Mouse (Mus musculus) naive thymus-derived CD4-positive, alpha-beta T cell, adult 2 months (primary cell): ENCODE measurements at regions not wholly inside any gene's neighbourhood (a gene's known extent, or its start where the extent isn't known, plus 50 kb on each side); places are given as distances from the start of the nearest gene placed in this dataset.

Experiments
- DNase-seq: peaks from one replicate; pipeline ENCODE4 v3.0.0-alpha.2; 2011; ENCODE audit warnings: low read depth

- no peak for DNase-seq
Measured at GRCm38 (mm10) chr4:131493726-131494125, 344.4 kb downstream of the Ptpru start.

GRCm38 (mm10) chr4:131496900-131497299, 341.2 kb downstream of the Ptpru start:
- DNase-seq = no peak

GRCm38 (mm10) chr4:131500928-131501650, 337.0 kb downstream of the Ptpru start:
- DNase-seq = no peak

GRCm38 (mm10) chr4:131508154-131508553, 329.9 kb downstream of the Ptpru start:
- no peak for DNase-seq

GRCm38 (mm10) chr4:131511586-131511985, 326.5 kb downstream of the Ptpru start:
- no peak for DNase-seq

- no peak for DNase-seq
Measured at GRCm38 (mm10) chr4:131512768-131513167, 325.3 kb downstream of the Ptpru start.

GRCm38 (mm10) chr4:131520636-131521306, 317.3 kb downstream of the Ptpru start:
- DNase-seq = no peak

GRCm38 (mm10) chr4:131521307-131521651, 316.8 kb downstream of the Ptpru start:
- no peak for DNase-seq

- no peak for DNase-seq
Measured at GRCm38 (mm10) chr4:131525236-131525635, 312.9 kb downstream of the Ptpru start.

- no peak for DNase-seq
Measured at GRCm38 (mm10) chr4:131530491-131530890, 307.6 kb downstream of the Ptpru start.

- DNase-seq = no peak
Measured at GRCm38 (mm10) chr4:131531003-131531402, 307.1 kb downstream of the Ptpru start.

- no peak for DNase-seq
Measured at GRCm38 (mm10) chr4:131534831-131535230, 303.3 kb downstream of the Ptpru start.

- DNase-seq = no peak
Measured at GRCm38 (mm10) chr4:131538237-131538636, 299.9 kb downstream of the Ptpru start.

GRCm38 (mm10) chr4:131546422-131547200, 291.5 kb downstream of the Ptpru start:
- DNase-seq = no peak

GRCm38 (mm10) chr4:131549581-131549980, 288.5 kb downstream of the Ptpru start:
- no peak for DNase-seq

GRCm38 (mm10) chr4:131558513-131558912, 279.6 kb downstream of the Ptpru start:
- DNase-seq = no peak

- DNase-seq = no peak
Measured at GRCm38 (mm10) chr4:131563851-131564250, 274.2 kb downstream of the Ptpru start.

- DNase-seq = no peak
Measured at GRCm38 (mm10) chr4:131565203-131565602, 272.9 kb downstream of the Ptpru start.

- no peak for DNase-seq
Measured at GRCm38 (mm10) chr4:131567241-131567640, 270.8 kb downstream of the Ptpru start.

GRCm38 (mm10) chr4:131569156-131569555, 268.9 kb downstream of the Ptpru start:
- DNase-seq = no peak

- DNase-seq = no peak
Measured at GRCm38 (mm10) chr4:131577571-131577970, 260.5 kb downstream of the Ptpru start.

- no peak for DNase-seq
Measured at GRCm38 (mm10) chr4:131585946-131586345, 252.1 kb downstream of the Ptpru start.

GRCm38 (mm10) chr4:131587536-131587935, 250.6 kb downstream of the Ptpru start:
- no peak for DNase-seq
